Mouse (Mus musculus): Measurements from ENCODE around the gene Wdr20. TPM values are rescaled to one million over a fixed set of nuclear protein-coding genes. Genes with fewer than 3 reads are reported as not detected.
A peak's percentile ranks its signal among the peaks of the same experiment; 100 is the strongest.

Wdr20 gene
- total RNA-seq, 2 experiments from 2014 or later, result 15.4 to 17.4 TPM

DNA sequence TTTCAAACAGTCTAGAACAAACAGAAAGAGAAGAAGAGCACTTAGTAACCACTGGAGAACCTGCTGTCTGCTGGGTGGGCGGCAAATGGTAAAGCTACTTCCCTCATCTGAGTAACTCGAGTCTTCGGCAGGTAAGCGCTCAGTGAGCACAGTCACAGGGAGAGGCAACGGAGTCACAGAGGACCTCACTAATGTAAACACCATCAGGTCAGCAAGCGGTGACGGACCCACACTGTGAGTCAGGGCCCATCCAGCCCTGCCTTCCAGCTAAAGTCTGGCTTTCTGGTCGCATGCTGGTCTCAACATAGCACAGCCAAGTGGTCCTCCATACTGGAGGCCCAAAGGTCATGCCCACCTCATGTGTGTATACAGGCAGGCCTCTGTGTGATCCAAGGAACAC lies 81.6 kb downstream of the Wdr20 start:
- DNase-seq, result no peak

DNA sequence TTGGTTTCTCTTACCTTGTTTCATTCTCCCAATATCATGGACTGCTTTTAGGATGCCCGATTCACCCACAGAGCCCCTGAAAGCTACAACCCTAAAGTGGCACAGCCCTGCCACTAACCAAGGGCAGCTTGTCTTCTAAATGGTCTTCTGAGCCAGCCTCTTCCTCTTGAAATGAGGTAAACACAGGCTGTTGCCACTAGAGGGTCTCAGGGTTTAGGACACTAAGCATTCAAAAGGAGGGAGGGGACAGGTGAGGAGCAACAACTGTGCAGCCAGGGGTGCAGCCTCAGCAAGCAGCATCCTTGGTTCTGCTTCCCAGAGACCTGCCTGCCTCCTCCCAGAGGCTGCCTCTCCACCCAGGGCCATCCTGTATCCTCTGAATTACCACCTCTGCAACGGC lies 84.0 kb downstream of the Wdr20 start:
- DNase-seq, result no peak

DNA sequence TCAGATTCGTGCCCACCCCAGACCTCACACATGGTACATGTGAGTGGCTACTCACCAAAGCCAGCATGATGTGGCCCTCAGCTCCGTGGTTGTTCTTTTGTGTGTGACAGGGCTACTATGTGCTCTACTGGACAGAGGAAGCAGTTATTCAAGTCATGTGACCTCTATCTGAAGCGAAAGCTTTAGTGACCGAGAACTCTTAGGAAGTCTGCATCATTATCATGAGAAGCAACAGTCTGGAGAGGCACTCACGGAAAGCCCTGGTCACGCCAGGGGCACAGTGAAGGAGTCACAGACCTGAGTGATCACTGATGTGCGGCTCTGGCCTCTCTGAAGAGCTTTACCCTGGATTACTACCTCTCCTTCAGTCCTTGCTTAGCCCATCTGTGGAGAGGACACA lies 84.6 kb downstream of the Wdr20 start:
- DNase-seq, result no peak

DNA sequence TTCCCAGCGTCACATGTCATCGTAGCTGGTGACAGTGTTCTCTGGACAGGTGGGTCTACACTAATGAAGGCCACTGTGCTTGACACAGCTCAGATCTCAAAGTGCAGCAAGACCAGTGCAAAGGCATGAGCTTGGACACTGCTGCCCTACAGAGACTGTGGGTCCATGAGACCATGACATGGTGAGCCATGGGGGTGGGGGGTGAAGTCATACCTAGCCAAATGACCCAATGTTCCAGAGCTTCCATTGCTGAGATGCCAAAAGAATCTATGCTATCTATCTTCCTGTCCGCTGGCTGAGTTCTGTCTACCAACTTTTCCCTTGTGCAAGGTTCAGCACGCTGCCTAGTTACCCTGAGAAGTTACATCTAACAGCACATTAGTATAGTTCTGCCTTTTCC lies 91.2 kb downstream of the Wdr20 start:
- DNase-seq, result no peak

DNA sequence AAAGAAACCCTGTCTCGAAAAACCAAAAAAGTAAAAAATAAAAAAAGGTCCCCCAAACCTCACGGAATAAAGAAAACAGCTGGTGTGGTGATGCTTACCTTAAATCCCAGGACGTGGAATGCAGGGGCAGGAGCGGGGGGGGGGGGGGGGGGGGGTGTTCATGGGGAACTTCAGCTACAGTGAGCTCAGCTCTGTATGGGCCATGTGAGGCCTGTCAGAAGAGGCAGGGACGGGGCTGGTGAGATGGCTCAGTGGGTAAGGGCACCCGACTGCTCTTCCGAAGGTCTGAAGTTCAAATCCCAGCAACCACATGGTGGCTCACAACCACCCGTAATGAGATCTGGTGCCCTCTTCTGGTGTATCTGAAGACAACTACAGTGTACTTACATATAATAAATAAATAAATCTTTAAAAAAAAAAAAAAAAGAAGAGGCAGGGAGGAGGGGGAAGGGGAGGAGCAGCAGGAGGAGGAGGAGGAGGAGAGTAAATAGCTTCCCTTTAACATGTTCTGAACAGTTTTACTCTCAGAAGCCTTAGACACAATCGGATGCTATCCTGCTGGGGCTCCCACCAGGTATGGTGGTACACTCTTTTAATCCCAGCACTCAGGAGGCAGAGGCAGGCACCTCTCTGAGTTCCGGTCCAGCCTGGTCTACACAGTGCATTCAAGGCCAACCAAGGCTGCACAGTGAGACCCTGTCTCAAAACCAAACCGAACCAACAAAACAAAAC lies 92.7 kb downstream of the Wdr20 start:
- no peak for DNase-seq

DNA sequence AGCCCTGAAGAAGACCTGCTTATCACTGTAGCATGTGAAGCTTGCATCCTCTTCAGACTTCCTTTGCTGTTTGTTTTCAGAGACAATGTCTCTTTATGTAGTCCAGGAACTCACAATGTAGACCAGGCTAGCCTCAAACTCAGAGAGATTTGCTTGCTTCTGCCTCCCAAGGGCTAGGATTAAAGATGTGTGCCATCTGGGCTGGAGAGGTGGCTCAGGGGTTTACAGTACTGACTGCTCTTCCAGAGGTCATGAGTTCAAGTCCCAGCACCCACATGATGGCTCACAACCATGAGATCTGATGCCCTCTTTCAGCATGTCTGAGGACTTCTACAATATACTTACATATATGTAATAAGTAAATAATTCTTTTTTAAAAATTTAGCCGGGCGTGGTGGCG lies 97.4 kb downstream of the Wdr20 start:
- no peak for DNase-seq

DNA sequence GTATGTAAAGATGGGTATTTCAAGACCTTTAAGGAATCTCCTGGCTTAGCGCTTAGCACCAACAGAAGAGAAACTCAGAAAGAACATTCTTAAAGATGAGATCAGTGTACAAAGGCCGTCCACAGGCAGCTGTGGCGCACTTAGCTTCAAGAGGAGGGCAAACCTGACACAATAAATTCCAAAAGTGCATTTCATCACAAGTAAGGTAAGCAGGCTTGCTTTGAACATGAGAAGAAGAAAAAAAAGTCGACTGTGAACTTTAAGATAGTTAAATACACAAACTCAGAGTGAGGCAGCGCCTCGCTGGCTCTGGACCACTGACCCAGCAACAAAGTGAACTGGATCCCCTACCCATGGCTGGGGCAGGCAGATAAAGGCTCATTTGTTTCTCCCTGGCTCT lies 99.0 kb downstream of the Wdr20 start:
- no peak for DNase-seq

DNA sequence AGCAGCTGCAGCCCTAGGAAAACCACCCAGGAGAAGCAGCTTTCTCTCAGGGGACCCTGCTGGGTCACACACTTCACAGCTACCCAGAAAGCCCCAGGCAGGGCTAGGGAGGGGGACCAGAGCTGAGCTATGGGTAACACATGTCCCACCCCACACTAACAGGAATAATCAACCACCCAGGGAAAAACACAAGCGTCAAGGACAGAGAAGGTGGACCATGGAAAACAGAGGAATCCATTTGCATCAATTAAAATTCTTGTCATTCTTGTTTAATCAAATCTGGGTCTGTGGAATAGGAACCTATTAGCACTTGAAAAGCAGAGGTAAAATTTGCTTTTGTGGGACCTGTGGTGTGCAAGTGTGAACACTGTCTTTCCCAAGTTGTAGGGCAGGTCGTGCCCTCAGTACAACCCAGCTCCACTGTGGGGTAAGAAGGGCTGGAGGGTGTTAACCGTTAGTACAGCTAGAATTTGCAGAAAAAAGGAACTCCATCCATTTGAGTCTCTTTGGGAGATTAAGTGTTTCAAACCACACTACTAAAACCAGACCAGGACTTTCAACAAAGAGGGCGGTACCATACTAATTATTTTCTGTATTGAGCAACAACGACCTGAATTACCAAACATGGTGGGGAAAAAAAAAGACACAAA lies 99.6 kb downstream of the Wdr20 start:
- no peak for DNase-seq

DNA sequence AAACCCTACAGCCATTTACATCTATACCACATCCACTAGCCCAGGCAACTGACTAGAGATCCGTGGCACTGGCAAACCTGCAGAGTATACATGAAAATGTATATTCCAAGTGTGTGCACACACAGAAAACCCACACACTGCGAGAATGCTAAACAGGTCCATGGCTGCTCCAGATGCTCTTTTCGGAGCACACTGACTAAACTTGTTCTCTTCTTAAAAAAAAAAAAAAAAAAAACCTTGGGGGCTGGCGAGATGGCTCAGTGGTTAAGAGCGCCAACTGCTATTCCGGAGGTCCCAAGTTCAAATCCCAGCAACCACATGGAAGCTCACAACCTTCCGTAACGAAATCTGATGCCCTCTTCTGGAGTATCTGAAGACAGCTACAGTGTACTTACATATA lies 100.1 kb downstream of the Wdr20 start:
- no peak for DNase-seq

DNA sequence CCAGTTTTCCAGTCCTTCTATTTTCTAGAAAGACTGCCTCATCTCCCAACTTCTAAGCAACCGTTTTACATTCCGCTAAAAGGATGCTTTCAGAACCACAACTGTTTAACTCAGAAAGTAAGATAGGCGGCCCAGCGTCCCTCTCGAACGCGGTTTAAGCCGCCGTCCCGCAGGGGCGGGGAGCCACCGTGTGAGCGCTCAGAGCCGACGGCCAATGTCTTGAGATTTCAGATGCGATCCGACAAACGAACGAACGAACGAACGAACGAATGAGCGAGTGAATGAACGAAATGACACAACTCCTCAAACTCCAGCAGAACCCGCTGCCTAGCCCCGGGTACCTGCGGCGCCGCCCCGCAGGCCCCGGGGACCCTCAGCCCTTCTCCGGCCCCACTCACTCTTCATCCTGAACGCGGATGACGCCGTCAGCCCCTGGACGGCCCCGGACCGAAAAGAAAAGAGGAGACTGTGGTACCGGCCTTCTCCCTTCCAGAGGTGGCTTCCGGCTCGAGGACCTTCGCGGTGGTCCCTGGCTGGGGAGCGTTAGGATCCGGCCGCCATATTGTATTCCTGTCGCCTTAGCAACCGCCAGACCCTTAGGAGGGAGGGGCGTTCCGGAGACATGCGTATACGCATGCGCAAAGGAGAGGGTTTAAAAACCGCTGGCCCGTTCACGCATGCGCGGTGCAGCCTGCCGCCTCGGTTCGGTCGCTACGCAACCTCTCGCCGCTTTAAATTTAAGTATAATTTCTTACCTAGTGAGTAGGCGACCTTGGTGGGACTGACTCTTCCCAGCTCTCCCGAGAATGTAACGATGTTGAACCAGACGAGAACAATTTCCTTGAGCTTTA lies 102.8 kb downstream of the Wdr20 start, which contains the start of gene Mok:
Gene Mok (minus strand): TSS at position 592 of the 851 bp plus-strand sequence.
- peak; percentile 90 for DNase-seq

DNA sequence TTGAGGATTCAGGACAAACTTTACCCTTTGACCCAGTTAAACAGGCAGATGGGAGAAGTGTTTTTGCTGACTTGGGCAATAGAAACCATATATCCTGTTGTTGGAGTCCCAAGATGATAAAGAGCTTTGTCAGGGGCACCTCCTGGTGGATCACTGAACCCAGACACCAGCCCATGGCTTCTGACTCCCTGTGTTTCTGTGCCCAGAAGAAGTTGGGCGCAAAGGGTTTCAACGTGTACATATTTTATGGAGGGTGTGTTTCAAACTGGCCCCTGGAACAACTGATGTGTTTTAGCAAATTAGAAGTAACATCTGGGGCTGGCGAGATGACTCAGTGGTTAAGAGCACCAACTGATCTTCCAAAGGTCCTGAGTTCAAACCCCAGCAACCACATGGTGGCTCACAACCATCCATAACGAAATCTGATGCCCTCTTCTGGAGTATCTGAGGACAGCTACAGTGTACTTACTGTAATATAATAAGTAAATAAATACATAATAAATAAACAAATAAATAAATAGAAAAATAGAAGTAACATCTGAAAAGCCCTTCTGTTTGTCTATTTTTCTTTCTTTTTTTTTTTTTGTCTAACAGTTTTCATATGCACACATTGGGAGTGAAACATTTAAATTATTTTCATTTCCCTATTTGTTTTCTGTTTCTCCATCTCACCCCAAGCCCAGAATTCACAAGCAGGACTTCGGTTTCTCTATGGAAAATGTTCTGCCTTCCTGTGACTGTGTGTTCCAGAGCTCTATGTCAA lies 104.2 kb downstream of the Wdr20 start:
- no peak for DNase-seq

DNA sequence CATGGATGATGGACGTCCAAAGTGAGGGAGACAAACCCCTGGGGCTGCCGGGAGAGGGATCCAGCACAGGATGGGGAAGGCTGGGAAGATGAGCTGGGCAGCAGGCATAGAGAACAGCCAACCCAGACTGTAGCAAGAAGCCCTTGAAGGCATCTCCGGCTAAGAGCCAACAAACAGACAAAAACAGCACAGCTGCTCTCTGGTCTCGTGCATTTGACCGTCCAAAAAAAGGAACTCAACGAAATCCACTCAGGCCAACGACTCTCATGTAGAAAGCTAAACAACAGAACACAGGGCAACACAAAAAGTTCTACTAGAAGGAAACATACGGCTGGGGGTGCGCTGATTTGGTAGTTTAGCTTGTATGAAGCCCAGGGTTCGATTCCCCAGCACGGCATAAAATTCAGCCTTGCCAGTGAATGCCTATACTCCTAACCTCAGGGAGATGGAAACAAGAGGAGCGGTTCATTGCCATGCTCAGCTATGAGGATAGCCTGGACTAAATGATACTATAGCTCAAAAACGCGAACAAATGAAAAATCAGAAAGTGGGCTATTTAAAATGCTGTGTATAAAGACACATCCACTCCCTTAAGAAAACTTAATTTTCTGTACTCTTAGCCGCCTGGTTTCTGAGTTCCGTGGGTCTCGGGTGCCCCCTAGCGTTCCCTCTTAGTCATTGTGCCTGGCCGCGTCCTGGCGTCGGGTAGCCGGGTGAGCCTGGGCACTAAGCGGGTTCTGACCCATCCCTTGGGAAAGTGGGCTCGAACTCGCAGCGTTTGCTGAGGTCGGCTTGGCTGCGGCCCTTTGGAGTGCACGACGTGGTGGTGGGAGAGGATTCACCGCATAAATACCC lies 105.7 kb downstream of the Wdr20 start:
- peak; percentile 73 for DNase-seq

DNA sequence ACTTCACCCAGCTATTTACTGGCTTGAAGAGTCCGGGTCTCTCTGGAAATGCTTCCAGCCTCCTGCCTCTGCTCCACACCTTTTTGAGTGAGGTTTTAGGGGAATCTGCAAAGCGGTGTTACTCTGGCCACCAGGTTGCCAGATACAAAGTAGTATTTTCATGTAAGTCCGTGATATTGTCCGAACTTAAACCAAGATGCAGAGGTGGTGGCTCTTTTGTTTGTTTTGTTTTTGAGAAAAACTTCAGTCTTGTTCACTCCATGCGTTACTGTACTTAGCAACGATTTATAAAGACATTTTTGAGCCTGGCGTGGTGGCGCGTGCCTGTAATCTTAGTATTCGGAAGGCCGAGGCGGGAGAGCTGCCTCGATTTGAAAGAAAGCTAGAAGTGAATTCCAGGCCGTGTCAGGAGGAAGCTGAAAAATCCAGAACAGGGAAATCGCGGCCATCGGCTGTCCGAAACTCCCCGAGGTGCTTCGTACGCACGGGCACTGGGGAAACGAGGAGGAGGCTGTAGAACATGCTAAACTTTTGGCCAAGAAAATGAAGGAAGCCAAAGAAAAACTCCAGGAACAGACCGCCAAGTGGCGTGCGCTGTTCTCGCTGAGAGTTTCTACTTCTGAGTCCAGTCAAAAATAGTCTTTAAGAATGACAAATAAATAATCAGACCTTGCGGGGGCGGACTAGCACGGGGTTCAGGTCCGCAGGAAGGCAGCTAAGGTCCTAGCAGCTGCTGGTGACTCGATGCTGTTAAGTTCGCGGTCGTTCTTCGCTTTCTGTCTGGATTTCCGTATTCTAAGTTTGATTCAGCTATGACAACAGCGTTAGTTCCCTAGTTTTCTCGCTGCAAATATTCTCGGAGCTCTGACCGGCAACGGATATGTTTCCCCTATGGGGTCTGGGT lies 106.7 kb downstream of the Wdr20 start:
- DNase-seq, result no peak

DNA sequence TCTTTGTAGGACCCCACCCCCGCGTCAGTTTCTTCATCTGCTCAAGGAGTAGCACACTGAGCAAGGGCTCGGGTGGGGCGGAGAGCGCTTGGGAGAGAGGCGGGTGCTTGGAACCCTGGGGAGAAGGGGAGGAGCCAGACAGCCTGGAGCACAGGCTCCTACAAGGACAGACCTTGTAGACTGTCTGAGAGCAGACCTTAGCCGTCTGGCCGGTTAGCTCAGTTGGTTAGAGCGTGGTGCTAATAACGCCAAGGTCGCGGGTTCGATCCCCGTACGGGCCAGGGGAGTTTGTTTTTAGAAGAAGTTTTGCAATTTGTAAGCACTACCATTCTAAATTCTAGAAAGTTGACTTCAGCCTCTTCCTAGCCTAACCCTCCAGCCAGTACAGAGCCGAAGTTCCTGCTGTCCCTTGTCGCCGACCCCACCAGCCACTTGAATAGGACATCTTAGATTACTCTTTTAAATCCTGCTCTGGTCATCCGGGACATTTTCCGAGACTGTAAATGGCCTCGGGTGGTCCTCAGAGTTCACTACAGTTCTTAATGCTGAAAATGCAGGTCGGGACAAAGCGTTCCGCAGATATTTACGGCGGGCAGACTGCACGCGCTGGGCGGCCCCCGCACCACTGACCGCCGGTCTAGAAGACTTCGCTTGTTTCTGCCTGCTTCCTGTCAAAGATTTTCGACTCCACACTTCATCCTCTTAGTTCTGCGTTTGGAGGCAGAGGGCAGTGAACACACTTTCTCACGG lies 107.6 kb downstream of the Wdr20 start:
- DNase-seq, result peak; percentile 90

DNA sequence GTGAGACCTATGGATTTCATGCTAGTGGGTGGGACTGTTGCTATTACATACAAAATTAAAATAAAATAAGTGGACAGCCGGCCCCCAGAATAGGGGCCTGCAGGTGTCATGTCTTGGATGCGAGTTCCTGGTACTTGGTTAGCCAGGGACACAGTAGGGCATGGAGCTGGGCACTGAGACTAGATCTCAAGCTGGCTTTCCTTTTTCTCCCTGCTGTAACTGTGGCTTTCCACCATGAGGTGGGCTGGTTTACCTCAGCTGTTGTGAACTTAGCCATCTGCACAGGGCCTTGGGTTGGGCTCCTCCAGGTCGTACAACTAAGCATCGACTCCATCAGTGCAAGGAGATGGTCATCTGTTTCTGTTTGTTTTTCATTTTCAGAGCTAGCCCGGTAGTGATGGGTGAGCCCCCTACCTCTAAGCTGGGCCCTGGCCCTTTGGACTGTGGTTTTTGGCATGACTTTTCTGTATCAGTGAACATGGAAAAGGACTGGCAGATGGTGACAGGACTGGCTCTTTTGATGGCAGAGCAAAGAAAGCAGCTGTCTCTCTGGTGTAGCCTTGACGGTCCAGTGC lies 108.5 kb downstream of the Wdr20 start:
- DNase-seq, result no peak

DNA sequence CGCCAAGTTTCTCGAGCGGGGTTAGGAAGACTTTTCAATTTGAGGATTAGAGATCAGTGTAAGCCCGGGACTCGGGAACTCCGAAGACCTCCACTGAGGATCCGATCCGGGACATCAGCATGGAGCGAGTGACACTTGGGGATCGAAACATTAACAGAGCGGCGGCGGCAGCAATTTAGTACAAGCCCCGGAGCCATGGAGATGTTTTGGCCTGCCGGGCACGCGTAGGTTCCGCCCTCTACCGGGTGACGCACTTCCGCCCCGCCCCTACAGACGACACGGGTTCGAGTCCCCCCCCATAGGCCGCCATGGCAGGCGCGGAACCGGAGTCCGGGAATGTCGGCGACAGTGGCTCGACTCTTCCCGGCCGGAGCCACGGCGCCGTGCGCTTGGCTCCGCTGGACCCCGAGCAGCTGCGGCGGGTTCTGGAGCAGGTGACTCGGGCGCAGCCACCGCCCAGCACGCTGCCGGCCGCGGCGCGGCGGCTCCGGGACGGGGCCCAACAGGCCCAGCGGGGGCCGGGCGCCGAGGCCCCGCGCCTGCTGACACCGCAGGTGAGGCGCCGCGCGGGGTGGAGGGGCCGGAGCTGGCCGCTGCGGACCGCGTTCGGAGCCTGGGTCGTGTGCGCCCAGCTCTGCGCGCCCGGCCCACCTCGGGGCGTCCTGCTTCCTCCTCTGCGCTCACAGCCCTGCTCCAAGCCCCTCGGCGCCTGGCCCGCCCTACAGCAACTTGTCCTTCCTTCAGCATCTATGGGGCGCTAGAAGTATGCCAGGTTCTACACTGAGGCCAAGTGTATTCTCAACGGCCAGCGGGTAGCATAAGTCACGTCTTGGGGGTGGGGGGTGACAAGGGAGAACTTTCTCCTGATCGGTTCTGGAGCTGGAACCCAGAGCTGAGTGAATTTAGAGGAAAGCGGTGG lies 112.5 kb downstream of the Wdr20 start, which contains the start of gene Zfp839:
Gene Zfp839 (plus strand): TSS at position 244 of the 919 bp plus-strand sequence.
- peak; percentile 82 for DNase-seq

DNA sequence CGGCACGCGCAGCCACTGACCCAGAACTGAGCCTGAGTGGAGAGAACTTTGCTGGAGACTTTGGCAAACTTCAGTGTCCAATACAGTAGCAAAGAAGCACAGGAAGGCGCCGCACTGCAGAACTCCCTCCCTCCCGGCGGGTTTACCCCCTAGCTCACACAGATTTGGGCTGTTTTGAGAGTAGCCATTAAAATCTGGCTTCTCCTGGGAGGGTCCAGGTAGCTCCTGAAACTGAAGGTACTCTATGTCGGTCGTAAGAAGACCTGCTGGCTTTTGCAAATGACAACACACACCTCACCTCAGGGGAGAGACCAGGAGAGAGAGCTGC lies 113.1 kb downstream of the Wdr20 start:
- no peak for DNase-seq

DNA sequence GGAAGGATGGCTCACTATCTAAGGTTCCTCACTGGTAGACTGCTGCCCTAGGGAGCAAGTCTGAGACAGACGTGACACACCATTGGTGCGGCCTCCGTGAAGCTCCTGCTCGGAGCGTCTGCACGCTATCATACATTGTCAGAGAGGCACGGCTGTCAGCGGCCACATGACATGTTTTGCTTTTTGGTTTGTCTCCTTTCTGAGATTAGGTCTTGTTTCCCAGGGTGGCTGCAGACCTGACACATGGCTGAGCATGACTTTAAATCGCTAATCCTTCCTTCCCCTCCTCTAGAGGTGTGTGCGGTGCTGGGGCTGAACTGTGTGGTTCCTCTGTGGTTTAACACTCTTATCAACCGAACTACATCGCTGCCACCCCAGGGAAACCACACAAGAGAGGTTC lies 113.7 kb downstream of the Wdr20 start:
- no peak for DNase-seq

Data from gastrocnemius, postnatal 25 days (tissue).